8 mouse cellular contexts compared by ENCODE assay signal in genomic region chr7:30362652-30363343, GRCm38 (mm10). TPM values are rescaled to one million over a fixed set of nuclear protein-coding genes. Genes with fewer than 3 reads are reported as not detected.
A peak's percentile ranks its signal among the peaks of the same experiment; 100 is the strongest.
DNase-seq lines count a peak whose midpoint lies in the region; ATAC-seq lines count a peak whose summit lies in the region.

Gene Lrfn3 (minus strand): TSS chr7:30362772.

- peak; percentile 81 for DNase-seq in ES-CJ7 (ENCODE audit: low read depth, low spot score)
- peak; percentile 64 for DNase-seq in adrenal gland, postnatal 14 days
- DNase-seq in heart, postnatal 4 days, result peak; percentile 20
- DNase-seq in left cerebral cortex, adult 11 months (ENCODE audit: low spot score), result peak; percentile 59
- peak; percentile 44 for DNase-seq in lung, postnatal 36 days

- H3K36me3 ChIP-seq in embryonic facial prominence, embryonic 13.5 days, result peaks cover 17% of the 10 kb centered on the region
- H3K36me3 ChIP-seq in stomach, embryonic 15.5 days, result no peaks in the 10 kb centered on the region

- ATAC-seq in embryonic facial prominence, embryonic 13.5 days (ENCODE audit: insufficient number of reproducible peaks, insufficient read depth, low FRiP score, low TSS enrichment, low read depth), result no peak
- peak; percentile 43; the same call in 1 of the 2 replicates for ATAC-seq in stomach, embryonic 15.5 days (ENCODE audit: insufficient read depth, low FRiP score, low read depth)
- no peak for ATAC-seq in CD4-positive, CD25-positive, alpha-beta regulatory T cell, adult 4 months

- H3K27me3 ChIP-seq in embryonic facial prominence, embryonic 13.5 days, result peaks cover 18% of the 10 kb centered on the region
- H3K27me3 ChIP-seq in stomach, embryonic 15.5 days (replicated peaks), result no peaks in the 10 kb centered on the region

- peak within 1 kb of the TSS; percentile 87 for H3K9ac ChIP-seq in embryonic facial prominence, embryonic 13.5 days
- peak within 1 kb of the TSS; percentile 62 for H3K9ac ChIP-seq in stomach, embryonic 15.5 days

- peak within 1 kb of the TSS; percentile 84 for H3K4me2 ChIP-seq in embryonic facial prominence, embryonic 13.5 days
- peak within 1 kb of the TSS; percentile 73 for H3K4me2 ChIP-seq in stomach, embryonic 15.5 days

- 1% methylated on average over 37 of the region's 55 CpGs for WGBS in embryonic facial prominence, embryonic 13.5 days
- WGBS in stomach, embryonic 15.5 days, result 4% methylated on average over 20 of the region's 55 CpGs

- H3K9me3 ChIP-seq in embryonic facial prominence, embryonic 13.5 days, result no peaks in the 10 kb centered on the region
- no peaks in the 10 kb centered on the region for H3K9me3 ChIP-seq in stomach, embryonic 15.5 days

- H3K4me3 ChIP-seq in embryonic facial prominence, embryonic 13.5 days, result peak within 1 kb of the TSS; percentile 70
- peak within 1 kb of the TSS; percentile 62 for H3K4me3 ChIP-seq in stomach, embryonic 15.5 days (replicated peaks)

- H3K4me1 ChIP-seq in embryonic facial prominence, embryonic 13.5 days, result peaks cover 28% of the 10 kb centered on the region
- H3K4me1 ChIP-seq in stomach, embryonic 15.5 days, result peaks cover 32% of the 10 kb centered on the region

- H3K27ac ChIP-seq in embryonic facial prominence, embryonic 13.5 days, result peak within 1 kb of the TSS; percentile 16; the same call in 1 of the 2 replicates
- H3K27ac ChIP-seq in stomach, embryonic 15.5 days, result peak within 1 kb of the TSS; percentile 26; the same call in 1 of the 2 replicates

RNA-seq across cellular contexts. Expression of gene Lrfn3, which starts in this region (rescaled TPM):
- 15.6 and 16.2 TPM in 2 replicates for total RNA-seq in adrenal gland, postnatal 14 days (2021)
- polyA plus RNA-seq in embryonic facial prominence, embryonic 13.5 days (2015; fragmentation: Nextera tagmentation; extraction: Ambion mirVana), result 5.8 and 7.5 TPM in 2 replicates
- 1 to 10 TPM; 1.4 to 2.2 TPM for total RNA-seq in heart, postnatal 4 days (2021)
- polyA plus RNA-seq in stomach, embryonic 15.5 days (2015; fragmentation: Nextera tagmentation; extraction: Ambion mirVana), result 4.9 and 5.6 TPM in 2 replicates
- not detected for polyA plus RNA-seq in CD4-positive, CD25-positive, alpha-beta regulatory T cell, adult 4 months (2017; shearing (Covaris generic))

Comparison
In these comparisons a context has a peak if more than half of its experiments do, and no peak if none do; other contexts are left out.
1. DNase-seq: peak in every context shown above with its lines; median percentile 81 in ES-CJ7; 64 in adrenal gland, postnatal 14 days; 59 in left cerebral cortex, adult 11 months; 44 in lung, postnatal 36 days; 20 in heart, postnatal 4 days.